Mouse (Mus musculus) midbrain, postnatal 0 days (tissue): Measurements from ENCODE around the gene Sema4d. TPM values are rescaled to one million over a fixed set of nuclear protein-coding genes. Genes with fewer than 3 reads are reported as not detected.
A peak's percentile ranks its signal among the peaks of the same experiment; 100 is the strongest.

Experiments used
- ATAC-seq: fragments of 200-750 bp; cut with Nextera tagmentation; 2 replicates; pipeline ENCODE4 v1.8.0; 2017; ENCODE audit warnings: moderate number of reproducible peaks, mild to moderate bottlenecking, moderate TSS enrichment, moderate library complexity; ENCODE audit not compliant: low FRiP score
- DNase-seq: peaks from one replicate; pipeline ENCODE4 v3.0.0-alpha.2; 2015; ENCODE audit warnings: low spot score
- H3K27ac ChIP-seq: fragments of 300-500 bp; sonication (generic); 2 replicates; pipeline ENCODE4 v1.5.1; 2014; ENCODE audit warnings: low read depth, mild to moderate bottlenecking, low read length, mixed read lengths
- H3K27me3 ChIP-seq: fragments of 300-500 bp; sonication (generic); 2 replicates; pipeline ENCODE4 v1.6.1; 2014; ENCODE audit warnings: low read length, control low read depth, mixed read lengths; ENCODE audit not compliant: insufficient read depth
- H3K36me3 ChIP-seq: fragments of 300-500 bp; sonication (generic); 2 replicates; pipeline ENCODE4 v1.6.1; 2014; ENCODE audit warnings: low read length, control low read depth, mixed read lengths; ENCODE audit not compliant: insufficient read depth
- H3K4me1 ChIP-seq: fragments of 300-500 bp; sonication (generic); 2 replicates; pipeline ENCODE4 v1.6.1; 2014; ENCODE audit warnings: mild to moderate bottlenecking, control low read depth, antibody characterized with exemption, low read length, mixed read lengths; ENCODE audit not compliant: insufficient read depth
- H3K4me2 ChIP-seq: fragments of 300-500 bp; sonication (generic); 2 replicates; pipeline ENCODE4 v1.6.1; 2014; ENCODE audit warnings: low read depth, mild to moderate bottlenecking, low read length, mixed read lengths; ENCODE audit not compliant: poor library complexity, severe bottlenecking
- H3K4me3 ChIP-seq: fragments of 300-500 bp; sonication (generic); 2 replicates; pipeline ENCODE4 v1.5.1; 2014; ENCODE audit warnings: low read depth, mild to moderate bottlenecking, low read length, moderate library complexity
- H3K9ac ChIP-seq: fragments of 300-500 bp; sonication (generic); replicated peaks from 2 replicates; pipeline ENCODE4 v1.6.1; 2014; ENCODE audit warnings: mild to moderate bottlenecking, low read length, moderate library complexity, mixed read lengths; ENCODE audit not compliant: poor library complexity, severe bottlenecking
- H3K9me3 ChIP-seq: fragments of 300-500 bp; sonication (generic); 2 replicates; pipeline ENCODE4 v1.6.1; 2016; ENCODE audit warnings: low read length, control low read depth
- CTCF ChIP-seq: IDR thresholded peaks from 2 replicates; pipeline ENCODE4 v1.5.1; 2016; ENCODE audit warnings: antibody characterized with exemption, mild to moderate bottlenecking
- WGBS: fragments of 180-500 bp; shearing (Covaris S2); extraction: QIAGEN DNeasy Blood & Tissue Kit; methylation state at CpG from one replicate; pipeline ENCODE4 v1.1.7; 2014; 5-methylcytosine and 5-hydroxymethylcytosine counted together
- polyA plus RNA-seq: library from polyadenylated mRNA; unstranded; fragments of >200 nt; fragmentation: Nextera tagmentation; extraction: Ambion mirVana; gene quantifications from 2 replicates; pipeline ENCODE4 v1.2.1, GENCODE M21; 2015
- total RNA-seq: library from RNA; depleted of rRNA; stranded (reverse); fragments of >200 nt; gene quantifications from 2 replicates; pipeline ENCODE4 v1.2.3, GENCODE M21; 2014

Sema4d gene
- total and polyA plus RNA-seq, 2 experiments from 2014 or later, result 13.7 to 19.3 TPM

DNA sequence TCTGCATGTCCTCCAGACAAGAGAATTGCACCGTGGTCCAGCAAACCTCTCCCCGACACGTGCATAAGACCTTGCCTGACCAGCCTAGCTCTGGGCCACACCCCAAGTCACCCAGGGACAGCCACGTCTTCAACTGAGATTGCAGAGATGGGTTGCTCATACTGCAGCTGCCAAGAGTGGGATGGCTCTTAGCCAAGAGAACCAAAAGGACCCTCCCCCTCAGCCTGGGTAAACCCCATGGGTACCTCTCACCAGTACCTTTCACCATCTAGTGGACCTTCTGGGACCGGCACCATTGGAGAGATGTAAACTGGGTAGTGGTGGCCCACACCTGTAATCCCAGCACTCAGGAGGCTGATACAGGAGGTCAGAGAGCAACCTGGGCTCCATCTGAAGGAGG, 2.8 kb downstream of the Sema4d start:
- Histone ChIP-seq H3K4me2 (no peak overlapping the region), H3K27ac (no peak overlapping the region)
- no peak for TF ChIP-seq CTCF

DNA sequence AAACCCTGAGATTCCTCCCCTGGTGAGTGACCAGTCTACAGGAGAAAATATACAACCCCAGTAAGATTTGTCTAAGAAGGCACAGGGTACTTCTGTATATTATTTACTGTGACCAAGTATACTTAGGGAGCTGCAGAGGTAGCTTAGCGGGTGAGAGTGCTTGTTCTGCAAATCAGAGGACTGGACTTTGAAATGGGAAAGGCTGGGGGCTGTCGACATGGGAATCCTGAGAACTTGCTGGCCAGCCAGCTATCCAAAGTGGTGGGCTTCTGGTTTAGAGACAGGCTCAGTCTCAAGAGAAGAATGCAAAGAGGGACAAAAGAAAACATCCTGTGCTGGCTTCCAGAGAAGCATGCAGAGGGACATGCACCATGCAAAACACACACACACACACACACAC, 5.7 kb downstream of the Sema4d start:
- 53% methylated on average over 2 of the region's 2 CpGs for WGBS
- ATAC-seq (no peak), DNase-seq (no peak)
- Histone ChIP-seq H3K9me3 (no peaks in the 10 kb centered on the region), H3K36me3 (no peaks in the 10 kb centered on the region), H3K9ac (no peak overlapping the region), H3K4me3 (no peak overlapping the region), H3K27ac (no peak overlapping the region), H3K4me1 (peaks cover 18% of the 10 kb centered on the region), H3K4me2 (no peak overlapping the region), H3K27me3 (no peaks in the 10 kb centered on the region)
- no peak for TF ChIP-seq CTCF

More for the DNA sequence above, 2.8 kb downstream of the Sema4d start:
- DNase-seq, result no peak
- no peak overlapping the region for H3K9ac ChIP-seq
- ATAC-seq, result no peak
- WGBS, result 81% methylated on average over 5 of the region's 5 CpGs
- H3K9me3 ChIP-seq, result no peaks in the 10 kb centered on the region
- H3K4me3 ChIP-seq, result no peak overlapping the region
- peaks cover 18% of the 10 kb centered on the region for H3K4me1 ChIP-seq
- H3K27me3 ChIP-seq, result no peaks in the 10 kb centered on the region
- H3K36me3 ChIP-seq, result no peaks in the 10 kb centered on the region

DNA sequence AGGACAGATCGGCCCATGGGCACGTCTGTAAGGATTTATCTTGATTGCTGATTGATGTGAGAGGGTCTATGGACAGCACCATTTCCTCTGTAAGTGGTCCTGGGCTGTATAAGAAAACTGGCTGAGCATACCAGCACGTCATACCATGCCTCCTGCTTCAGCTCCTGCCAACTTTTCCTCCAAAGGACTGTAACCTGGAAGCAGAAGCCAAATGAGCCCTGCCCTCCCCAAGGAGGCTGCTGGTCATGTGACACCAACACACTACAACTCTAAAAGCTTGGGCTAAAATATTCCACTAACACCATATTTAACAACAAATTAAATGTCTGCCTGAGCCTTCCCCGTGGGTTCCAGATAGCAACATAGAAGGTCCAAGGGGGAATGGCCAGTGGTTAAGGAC, 6.9 kb downstream of the Sema4d start:
- TF ChIP-seq CTCF, result no peak
- no peaks in the 10 kb centered on the region for H3K9me3 ChIP-seq
- H3K4me2 ChIP-seq, result no peak overlapping the region
- no peak for DNase-seq
- H3K4me1 ChIP-seq, result peaks cover 10% of the 10 kb centered on the region
- H3K27ac ChIP-seq, result no peak overlapping the region
- H3K4me3 ChIP-seq, result no peak overlapping the region
- 91% methylated on average over 4 of the region's 4 CpGs for WGBS
- H3K9ac ChIP-seq, result no peak overlapping the region
- H3K36me3 ChIP-seq, result no peaks in the 10 kb centered on the region
- H3K27me3 ChIP-seq, result no peaks in the 10 kb centered on the region
- no peak for ATAC-seq

DNA sequence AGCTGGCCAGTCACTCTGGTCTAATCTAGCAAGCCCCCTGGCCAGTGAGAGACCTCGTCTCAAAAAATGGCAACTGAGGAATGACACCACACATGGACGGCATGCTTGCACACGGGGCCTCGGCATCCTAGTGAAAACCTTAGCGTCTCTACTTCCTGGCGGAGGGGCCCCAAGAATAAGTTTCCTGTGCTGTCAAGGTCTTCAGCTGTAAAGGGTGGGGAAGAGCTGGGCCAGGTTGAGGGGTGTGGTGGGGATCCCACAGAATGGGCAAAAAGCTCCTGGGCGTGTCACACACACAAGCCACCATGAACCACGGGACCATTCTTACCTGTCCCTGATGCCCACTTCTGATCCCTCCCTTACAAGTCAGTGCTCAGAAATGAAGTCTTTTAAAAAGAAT, 9.1 kb downstream of the Sema4d start:
- TF ChIP-seq CTCF, result no peak
- Histone ChIP-seq H3K36me3 (no peaks in the 10 kb centered on the region), H3K4me3 (no peak overlapping the region), H3K9me3 (no peaks in the 10 kb centered on the region), H3K9ac (no peak overlapping the region), H3K4me2 (no peak overlapping the region), H3K4me1 (no peaks in the 10 kb centered on the region), H3K27me3 (no peaks in the 10 kb centered on the region), H3K27ac (no peak overlapping the region; the same call in 1 of the 2 replicates)
- 92% methylated on average over 8 of the region's 8 CpGs for WGBS
- ATAC-seq, result no peak
- no peak for DNase-seq

DNA sequence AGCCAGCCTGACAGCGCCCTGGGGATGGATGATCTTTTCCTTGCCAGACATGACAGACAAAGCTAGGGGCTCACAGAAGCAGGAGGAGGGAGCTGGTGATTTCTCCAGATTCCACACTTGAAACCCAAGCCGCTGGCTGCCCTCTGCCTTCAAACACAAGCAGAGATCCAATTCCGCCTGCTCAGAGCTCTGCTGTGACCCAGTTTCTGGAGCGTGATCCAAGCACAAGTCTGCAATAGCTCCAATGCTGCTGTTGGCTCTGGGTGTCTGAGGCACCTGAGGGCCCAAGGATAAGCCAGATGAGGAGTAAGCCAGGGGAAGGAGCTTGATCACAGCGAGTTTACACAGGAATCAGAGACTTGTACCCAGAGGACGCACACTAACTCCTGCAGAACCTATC, 9.7 kb downstream of the Sema4d start:
- peak; percentile 41; the same call in 1 of the 2 replicates for ATAC-seq
- 53% methylated on average over 6 of the region's 6 CpGs for WGBS
- TF ChIP-seq CTCF, result no peak

DNA sequence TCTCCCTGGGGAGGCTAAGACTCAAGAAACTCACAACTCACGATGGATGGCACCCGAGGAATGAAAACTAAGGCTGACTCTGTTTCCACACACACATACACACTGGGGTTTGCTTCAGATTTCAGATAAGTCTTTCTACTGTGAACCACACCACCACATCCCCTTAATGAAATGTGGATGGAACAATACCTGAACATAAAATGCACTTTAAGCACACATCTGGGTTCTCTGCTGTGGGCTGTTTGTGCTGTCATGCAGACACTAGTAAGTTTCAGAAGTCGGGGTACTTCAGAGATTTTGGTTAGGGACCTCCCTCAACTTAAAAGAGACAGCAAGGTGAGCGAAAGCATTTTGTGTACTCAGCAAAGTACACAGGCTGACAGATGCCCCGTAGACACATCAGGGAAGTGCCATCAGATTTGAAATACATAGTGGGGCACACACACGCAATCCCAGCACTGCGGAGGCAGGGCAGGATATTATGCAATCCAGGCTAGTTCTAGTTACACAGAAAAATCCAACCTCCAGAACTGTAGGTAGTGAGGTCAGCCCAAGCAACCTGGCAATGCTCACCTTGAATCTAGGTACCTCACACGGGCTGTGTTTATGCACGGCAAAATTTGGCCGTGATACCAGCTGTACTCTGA, 12.9 kb downstream of the Sema4d start:
- H3K9ac ChIP-seq, result no peak overlapping the region
- WGBS, result 92% methylated on average over 10 of the region's 10 CpGs
- no peaks in the 10 kb centered on the region for H3K9me3 ChIP-seq
- H3K36me3 ChIP-seq, result no peaks in the 10 kb centered on the region
- 0 out of 2 replicates have a peak, but pooled peaks cover 5% of the 10 kb centered on the region for H3K4me1 ChIP-seq
- no peaks in the 10 kb centered on the region for H3K27me3 ChIP-seq
- H3K4me3 ChIP-seq, result no peak overlapping the region
- ATAC-seq (no peak), DNase-seq (no peak)
- no peak overlapping the region for H3K4me2 ChIP-seq
- TF ChIP-seq CTCF, result no peak
- H3K27ac ChIP-seq, result no peak overlapping the region

More for the DNA sequence above, 9.7 kb downstream of the Sema4d start:
- Histone ChIP-seq H3K27me3 (no peaks in the 10 kb centered on the region), H3K9me3 (no peaks in the 10 kb centered on the region), H3K4me3 (no peak overlapping the region), H3K9ac (no peak overlapping the region), H3K4me2 (no peak overlapping the region), H3K36me3 (no peaks in the 10 kb centered on the region), H3K27ac (peak overlapping the region; percentile 60), H3K4me1 (no peaks in the 10 kb centered on the region)
- peak; percentile 44 for DNase-seq
